Mouse (Mus musculus): ENCODE results near the gene Otogl.

GRCm38 (mm10) chr10:107792491-107792890 lies 119.4 kb downstream of the Otogl start:
- TF ChIP-seq POLR2A (IDR thresholded peaks at IDR 0.05; ENCODE audit: extremely low read depth, insufficient read depth, low read length) (no peak), CTCF (IDR thresholded peaks at IDR 0.05; ENCODE audit: low read depth, low read length) (no peak)
